Mouse (Mus musculus) mesoderm, embryonic 11.5 days (tissue): ENCODE data around the gene Sphk1.

ENCODE experiments used
- DNase-seq: peaks from one replicate; pipeline ENCODE4 v3.0.0-alpha.2; 2012; ENCODE audit warnings: low read depth, low spot score

Sphk1 gene

DNA sequence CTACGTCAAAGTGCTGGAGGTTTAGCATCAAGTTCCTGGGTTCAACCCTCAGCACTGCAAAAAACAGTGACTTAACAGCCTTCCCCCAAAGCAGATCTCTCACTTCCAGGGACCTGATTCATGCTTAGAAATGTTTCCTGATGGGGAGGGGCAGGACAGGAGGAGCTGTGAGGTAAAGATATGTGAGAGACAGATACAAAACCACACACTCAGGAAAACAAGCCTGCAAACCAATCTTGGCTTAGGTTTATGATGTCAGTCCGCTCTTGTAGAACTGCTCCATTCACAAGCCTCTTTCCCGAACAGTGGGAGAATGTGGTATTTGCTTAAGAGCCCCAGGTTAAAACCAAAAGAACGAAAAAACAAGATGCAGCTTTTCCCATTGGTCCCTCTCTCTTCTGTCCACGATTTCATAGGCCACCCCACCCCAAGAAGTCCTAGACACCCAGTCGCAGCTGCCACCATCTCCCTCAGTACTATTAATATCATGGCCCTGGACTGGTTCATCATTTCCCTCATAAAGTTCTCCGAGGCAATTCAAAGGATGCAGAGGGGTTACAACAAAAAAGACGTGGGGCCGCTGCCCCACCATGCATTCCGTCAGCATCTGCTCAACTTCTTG is 49.4 kb downstream of the Sphk1 start:
- DNase-seq: no peak

DNA sequence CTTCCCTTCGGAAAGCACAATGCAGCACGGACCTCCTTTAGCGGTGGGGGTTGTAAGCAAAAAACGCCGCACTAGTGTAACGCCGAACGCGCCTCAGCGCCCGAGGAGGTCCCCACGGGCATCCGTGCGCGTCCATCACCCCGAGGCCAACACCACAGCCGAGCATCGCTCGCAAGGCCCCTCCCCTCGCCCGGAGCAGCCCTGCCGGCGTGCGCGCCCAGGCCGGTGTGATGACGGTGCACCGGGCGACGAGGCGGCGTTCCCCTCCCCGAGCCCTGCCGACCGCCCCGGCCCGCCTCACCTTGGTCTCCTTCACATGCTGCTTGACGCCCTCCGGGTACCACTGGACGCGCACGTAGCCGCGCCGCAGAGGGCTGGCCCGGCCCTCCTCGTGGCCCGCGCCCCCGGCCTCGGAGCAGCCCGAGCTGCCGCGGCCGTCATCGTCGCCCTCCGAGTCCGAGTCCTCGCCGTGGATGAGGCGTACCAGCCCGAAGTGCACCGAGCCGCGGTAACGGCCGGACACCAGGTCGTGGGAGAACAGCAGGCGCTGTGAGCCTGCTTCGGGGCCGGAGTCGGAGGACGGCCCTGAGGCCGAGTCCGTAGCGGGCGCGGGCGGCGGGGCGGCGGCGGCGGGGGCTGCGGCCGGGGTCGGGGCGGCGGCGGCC is 50.1 kb downstream of the Sphk1 start:
- peak; percentile 64 for DNase-seq

DNA sequence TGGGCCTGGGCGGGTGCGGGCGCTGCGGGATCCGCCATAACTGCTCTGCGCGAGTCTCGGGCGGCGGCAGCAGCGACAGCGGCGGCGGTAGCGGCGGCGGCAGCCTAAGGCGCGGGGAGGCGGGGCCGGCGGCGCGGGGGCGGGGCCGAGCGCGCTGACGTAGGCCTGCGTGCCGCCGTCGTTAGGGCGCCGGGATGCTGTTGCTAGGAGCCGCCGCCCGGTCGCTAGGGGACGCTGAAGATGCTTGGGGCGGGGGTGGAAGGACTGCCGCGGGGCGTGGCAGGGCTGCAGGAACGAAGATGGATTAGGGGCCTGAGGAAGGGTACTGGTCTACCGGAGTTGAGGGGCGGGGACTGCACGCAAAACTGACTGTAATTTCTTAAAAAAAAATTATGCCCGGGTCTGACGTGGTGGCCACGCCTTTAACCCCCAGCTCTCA is 50.7 kb downstream of the Sphk1 start, which contains the start of gene Ube2o:
TSS of gene Ube2o (minus strand) at position 72 of the 439 bp plus-strand sequence.
- peak; percentile 90 for DNase-seq

DNA sequence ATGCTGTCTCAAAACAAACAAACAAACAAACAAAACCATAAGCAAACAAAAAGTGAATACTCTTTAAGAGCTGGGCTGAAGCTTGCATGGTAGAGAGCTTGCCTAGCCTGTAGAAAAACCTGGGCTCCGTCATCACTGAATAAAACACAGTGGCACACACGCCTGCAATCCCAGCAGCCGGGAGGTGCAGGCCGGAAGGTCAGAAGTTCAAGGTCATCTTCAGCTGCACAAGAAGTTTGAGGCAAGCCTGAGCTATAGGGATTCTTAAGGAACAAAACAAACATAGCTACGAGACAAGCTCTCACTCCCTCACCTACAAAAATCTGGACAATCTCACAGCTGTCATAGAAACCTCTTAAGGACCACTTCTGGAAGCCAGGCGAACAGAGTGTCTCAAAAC is 55.0 kb downstream of the Sphk1 start:
- DNase-seq: no peak
